Mouse (Mus musculus): ENCODE measurements around the gene Gale.

DNA sequence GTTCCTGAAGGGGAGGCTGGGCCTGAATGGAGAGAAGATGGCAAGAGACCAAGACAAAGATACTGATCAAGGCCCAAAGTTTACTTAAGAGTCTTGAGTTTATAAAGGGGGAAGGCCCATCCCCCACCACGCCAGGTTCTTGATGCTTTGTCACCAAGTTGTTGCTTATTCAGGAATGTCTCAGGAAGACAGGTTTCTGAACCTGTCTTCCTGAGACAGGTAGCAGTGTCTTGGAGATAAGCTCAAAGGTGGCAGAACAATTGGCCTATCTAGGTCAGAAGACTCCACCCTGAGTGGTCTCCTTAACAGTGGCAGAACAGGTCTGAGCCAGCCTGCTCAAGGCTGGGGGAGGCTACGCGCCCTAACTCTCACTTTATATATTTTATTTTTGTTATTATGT lies 36.7 kb upstream of the Gale start:
- TF ChIP-seq CTCF (IDR thresholded peaks at IDR 0.05; ENCODE audit: low read depth, low read length) (no peak), POLR2A (IDR thresholded peaks at IDR 0.05; ENCODE audit: borderline replicate concordance, low read depth, low read length) (no peak)

All from bone marrow macrophage, adult 2 months (primary cell).